Mouse (Mus musculus) CD4-positive, CD25-positive, alpha-beta regulatory T cell, adult 2 months (primary cell): ENCODE measurements at regions not wholly inside any gene's neighbourhood (a gene's known extent, or its start where the extent isn't known, plus 50 kb on each side); places are given as distances from the start of the nearest gene placed in this dataset.

ENCODE experiments used
- DNase-seq: peaks from one replicate; pipeline ENCODE4 v3.0.0-alpha.2; 2012; ENCODE audit warnings: low read depth, low spot score

DNA sequence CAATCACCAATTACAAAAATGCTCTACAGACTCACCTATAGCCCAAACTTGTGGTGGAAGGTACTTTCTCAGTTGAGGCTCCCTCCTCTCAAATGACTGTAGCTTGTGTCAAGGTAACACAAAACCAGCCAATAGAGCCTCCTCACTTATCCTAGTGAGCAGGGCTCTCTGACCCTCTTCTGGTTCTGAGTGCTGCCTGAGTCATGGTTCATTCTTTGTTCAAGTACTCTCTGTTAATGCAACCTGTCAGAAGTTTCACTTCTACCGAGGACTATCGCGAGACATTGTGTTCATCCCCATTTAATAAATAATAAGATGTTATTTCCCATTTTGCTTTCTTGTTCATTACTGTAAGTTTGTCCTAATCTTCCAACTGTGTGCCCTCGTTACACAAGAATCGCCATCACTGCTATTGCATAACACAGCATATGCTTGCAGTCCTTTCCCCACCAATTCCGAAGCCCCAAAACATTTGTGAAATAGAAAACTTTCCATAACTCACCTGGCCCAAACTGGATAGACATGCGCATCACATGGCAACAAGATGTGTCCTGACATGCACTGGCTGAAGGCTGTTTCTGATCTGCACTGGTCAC lies 59.6 kb upstream of the Nabp1 start:
- DNase-seq: no peak

DNA sequence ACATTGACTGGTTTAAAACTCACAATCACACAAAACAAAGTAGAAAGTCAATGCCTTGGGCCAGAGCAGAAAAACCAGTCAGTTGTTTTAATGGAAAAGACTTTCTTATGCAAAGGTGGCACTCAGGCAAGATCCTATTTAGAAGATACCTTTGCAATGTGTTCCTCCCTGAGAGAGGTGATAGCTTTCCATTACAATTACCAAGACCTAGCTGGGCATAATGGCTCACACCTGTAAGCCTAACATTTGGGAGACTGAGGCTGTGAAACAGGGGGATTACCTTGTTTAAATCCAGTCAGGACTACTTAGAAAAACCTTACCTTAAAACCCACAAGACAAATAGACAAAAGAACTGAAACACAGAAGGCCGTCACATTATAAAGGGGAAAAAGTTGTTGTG lies 57.9 kb upstream of the Nabp1 start:
- DNase-seq: no peak

DNA sequence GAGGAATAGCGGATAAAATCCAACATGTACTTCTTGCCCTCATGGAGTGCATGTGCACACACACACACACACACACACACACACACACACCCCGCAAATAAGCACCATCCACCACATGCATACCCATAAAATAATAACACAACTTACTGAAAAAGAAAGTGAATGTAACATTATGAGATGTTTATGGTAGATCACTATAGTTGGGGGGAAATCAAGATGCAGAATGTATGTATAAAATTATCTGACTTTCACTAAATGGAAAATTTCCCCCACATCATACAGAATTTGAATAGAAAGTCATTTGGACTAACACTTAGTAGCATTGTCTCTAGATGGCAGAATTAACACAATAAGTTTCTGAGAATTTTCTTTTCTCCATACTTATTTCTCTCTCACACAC lies 57.2 kb upstream of the Nabp1 start:
- DNase-seq: no peak

DNA sequence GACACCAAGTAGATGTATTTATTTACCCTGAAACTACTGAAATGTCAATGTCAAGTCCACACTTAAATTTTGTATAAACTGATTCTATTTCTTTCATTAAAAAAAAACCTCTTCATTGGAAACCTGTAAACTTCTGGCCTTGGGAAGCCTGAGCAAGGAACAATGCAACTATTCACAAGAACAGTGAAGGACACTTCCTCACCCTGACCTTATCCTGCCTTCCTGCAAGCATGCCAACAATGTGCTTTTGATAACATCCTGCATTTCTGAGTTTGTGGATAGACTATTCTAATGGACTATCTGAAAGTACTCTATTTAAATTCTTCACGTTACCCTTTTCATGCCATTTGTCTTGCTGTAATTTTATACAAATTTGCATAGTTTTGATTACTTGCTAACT lies 53.1 kb upstream of the Nabp1 start:
- DNase-seq: no peak

DNA sequence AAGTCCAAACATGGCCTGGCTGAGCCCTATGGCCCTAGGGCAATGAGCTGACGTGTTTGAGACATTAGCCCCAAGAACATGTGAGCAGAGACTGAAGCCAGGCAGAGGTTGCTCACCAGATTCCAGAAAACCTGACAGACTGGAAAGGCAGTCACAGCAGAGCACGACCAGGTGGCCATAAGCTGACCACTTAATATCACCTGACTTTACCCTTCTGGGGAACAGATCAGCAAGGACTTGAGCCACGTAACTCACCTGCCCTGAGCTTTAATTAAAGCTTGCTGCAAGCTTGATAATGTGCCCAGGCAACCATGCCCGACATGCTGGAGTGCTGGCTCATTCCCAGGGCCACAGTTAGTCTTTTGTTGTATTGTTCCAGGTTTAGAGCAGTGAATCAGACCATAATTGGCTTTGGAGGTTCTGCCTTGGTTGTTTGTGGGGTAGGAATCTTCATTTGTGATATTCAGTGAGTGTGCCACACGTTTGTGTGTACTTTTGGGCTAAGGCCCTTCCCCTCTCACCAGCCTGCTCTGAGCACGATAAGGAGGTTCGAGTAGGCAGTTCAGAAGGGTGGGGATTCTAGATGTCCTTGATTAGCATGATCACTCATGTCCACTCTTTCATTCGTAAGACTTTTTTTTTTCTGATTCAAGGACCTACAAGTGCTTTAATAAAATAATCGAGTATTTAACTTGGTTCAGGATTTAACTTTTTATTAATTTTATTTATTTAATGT lies 52.1 kb upstream of the Nabp1 start:
- no peak for DNase-seq

DNA sequence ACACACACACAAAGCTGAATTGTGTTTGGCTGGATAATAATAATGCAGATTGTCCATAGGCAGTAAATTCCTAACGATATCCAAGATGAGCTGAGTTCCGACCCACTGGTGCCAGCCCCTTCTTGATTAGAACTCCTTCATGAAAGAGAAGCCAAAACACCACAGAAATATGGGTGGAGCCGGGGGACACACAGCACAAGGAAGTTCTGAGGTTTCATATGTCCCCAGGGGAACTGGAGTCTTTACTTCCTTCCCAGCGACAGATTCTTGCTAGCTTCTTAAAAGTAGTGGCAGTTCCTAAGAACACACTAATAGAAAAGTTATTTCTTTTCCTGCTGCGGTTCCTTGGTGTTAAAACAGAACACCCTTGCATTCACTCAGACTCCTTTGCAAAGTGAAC lies 51.4 kb upstream of the Nabp1 start:
- peak; percentile 53 for DNase-seq

DNA sequence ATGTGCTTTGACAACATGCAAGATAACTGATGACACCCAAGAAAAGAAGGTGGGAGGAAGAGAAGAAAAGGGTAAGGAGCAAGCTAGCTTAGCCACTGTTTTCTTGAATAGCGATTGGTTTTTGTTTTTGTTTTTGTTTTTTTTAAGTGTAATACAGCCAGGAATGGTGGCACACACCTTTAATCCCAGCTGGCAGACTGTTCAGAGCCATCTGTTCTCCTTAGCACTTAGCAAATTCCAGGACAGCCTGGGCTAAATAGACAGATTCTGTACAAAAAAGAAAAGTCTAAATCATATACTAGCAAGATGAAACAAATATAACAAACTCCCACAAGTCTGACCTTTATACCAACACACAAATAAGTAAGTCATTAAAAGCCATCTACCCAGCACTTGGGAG lies 50.4 kb upstream of the Nabp1 start:
- DNase-seq: no peak
